Mouse (Mus musculus): ENCODE measurements at regions not wholly inside any gene's neighbourhood (a gene's known extent, or its start where the extent isn't known, plus 50 kb on each side); places are given as distances from the start of the nearest gene placed in this dataset.

DNA sequence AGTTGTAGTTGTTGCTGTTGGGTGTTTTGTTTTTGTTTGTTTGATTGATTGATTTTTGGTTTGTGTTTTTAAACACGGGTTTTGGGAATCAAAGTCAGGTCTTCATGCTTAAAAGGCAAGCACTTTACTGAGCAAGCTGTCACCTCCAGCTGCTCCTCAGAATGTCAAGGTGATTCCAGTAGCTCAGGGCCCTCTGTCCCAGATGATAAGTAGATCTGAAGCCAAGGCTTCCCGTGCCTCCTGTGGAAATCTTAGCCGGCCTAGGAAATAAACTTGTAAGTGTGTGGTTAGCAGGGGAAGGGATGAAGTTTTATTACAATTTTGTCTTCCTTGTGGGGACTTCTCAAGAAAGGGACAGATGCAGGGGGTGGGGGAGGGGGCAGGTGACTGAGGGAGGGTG lies 205.2 kb upstream of the Jade1 start:
- TF ChIP-seq CTCF (IDR thresholded peaks at IDR 0.05; ENCODE audit: borderline replicate concordance, extremely low read depth, insufficient read depth, insufficient read length) = no peak
- TF ChIP-seq POLR2A (IDR thresholded peaks at IDR 0.05; ENCODE audit: borderline replicate concordance, extremely low read depth, insufficient read depth, insufficient read length, poor library complexity, severe bottlenecking) = no peak

Data from brain, embryonic 14.5 days (tissue).